In the genomic region with DNA sequence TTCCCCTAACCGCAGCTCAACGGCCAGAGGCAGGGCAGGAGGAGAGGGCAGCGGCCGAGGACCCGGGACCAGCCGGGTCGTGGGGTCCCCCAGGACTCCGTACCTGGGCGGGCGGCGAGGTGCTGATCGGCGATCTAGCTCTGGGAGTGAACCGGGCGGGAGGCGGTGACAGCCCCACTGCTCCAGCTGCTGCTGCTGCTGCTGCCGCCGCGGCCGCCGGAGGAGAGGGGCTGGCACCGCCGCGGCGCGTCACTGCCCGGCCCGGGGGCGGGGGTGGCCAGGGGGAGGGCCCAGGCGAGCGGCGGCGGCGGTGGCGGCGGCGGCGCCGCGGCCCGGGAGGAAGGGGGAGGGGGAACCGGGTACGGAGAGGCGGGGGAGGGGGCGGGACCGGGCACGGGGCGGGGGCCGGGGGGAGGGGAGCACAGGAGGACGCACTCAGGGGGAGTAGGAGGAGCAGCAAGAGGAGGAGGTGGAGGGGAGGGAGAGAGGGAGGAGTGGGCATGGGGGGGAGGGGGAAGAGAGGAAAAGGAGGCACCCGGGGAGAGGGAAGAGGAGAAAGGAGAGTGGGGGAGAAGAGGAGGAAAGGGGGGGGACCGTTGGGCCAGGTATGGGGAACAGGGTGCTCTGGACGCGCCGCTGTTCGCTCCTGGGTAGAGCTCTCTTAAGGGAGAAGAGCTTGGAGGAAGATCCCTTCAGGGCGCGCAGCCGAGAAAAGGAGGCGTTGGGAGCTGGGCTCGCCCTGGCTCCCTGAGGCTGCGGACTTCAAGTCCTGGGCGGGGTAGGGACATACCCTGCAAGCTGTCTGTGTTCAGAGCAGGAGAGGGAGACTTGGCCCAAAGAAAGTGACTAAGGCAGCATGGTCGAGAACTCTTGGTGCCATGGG, we compare ENCODE assay signal across 8 mouse cellular contexts. TPM values are rescaled to one million over a fixed set of nuclear protein-coding genes. Genes with fewer than 3 reads are reported as not detected.
DNase-seq lines count a peak whose midpoint lies in the region; ATAC-seq and TF ChIP-seq lines count a peak whose summit lies in the region.

No protein-coding gene starts in this region.

- H3K4me2 ChIP-seq in liver, embryonic 12.5 days, result peak overlapping the region; percentile 99
- H3K4me2 ChIP-seq in myocyte (ENCODE audit: low read depth), result peak overlapping the region; percentile 100
- peak overlapping the region; percentile 97 for H3K4me2 ChIP-seq in stomach, embryonic 14.5 days (replicated peaks; ENCODE audit: low read depth, low read length)

- peak overlapping the region; percentile 91 for H3K9ac ChIP-seq in heart, adult 2 months (ENCODE audit: low read depth, low read length)
- peak overlapping the region; percentile 79 for H3K9ac ChIP-seq in liver, embryonic 12.5 days
- peak overlapping the region; percentile 81 for H3K9ac ChIP-seq in stomach, embryonic 14.5 days (replicated peaks; ENCODE audit: low read depth, low read length)

- H3K36me3 ChIP-seq in embryonic facial prominence, embryonic 10.5 days (replicated peaks), result no peaks in the 10 kb centered on the region
- H3K36me3 ChIP-seq in heart, adult 2 months (ENCODE audit: control insufficient read depth, insufficient read depth, low read length), result no peaks in the 10 kb centered on the region
- no peaks in the 10 kb centered on the region for H3K36me3 ChIP-seq in kidney, adult 2 months (ENCODE audit: control insufficient read depth, insufficient read depth, low read length)
- H3K36me3 ChIP-seq in liver, embryonic 12.5 days, result no peaks in the 10 kb centered on the region; the same call in 1 of the 2 replicates
- no peaks in the 10 kb centered on the region for H3K36me3 ChIP-seq in myocyte (ENCODE audit: control insufficient read depth, insufficient read depth)
- H3K36me3 ChIP-seq in stomach, embryonic 14.5 days (ENCODE audit: control insufficient read depth, insufficient read depth, low read length), result no peaks in the 10 kb centered on the region

- peak overlapping the region; percentile 58 for H3ac ChIP-seq in myocyte (ENCODE audit: control insufficient read depth, insufficient read length)

- DNase-seq in layer of hippocampus, adult 11-12 months (ENCODE audit: low spot score), result peak; percentile 58
- no peak for DNase-seq in layer of hippocampus, adult 9-10 months (ENCODE audit: low spot score)
- DNase-seq in embryonic facial prominence, embryonic 10.5 days (ENCODE audit: low spot score), result peak; percentile 90
- DNase-seq in heart, adult 2 months, result peak; percentile 83 to 84
- DNase-seq in kidney, adult 2 months, result peak; percentile 80

- no peak for TF ChIP-seq CTCF in heart, adult 2 months (IDR thresholded peaks at IDR 0.05)
- TF ChIP-seq CTCF in kidney, adult 2 months (conservative IDR thresholded peaks at IDR 0.05; ENCODE audit: insufficient read depth, insufficient read length, low read depth, low read length), result no peak

- H3K9me3 ChIP-seq in embryonic facial prominence, embryonic 10.5 days, result no peaks in the 10 kb centered on the region
- H3K9me3 ChIP-seq in liver, embryonic 12.5 days (replicated peaks), result no peaks in the 10 kb centered on the region
- H3K9me3 ChIP-seq in stomach, embryonic 14.5 days (ENCODE audit: control insufficient read depth, low read depth, low read length), result no peaks in the 10 kb centered on the region

- H3K79me2 ChIP-seq in heart, adult 2 months (replicated peaks; ENCODE audit: control insufficient read depth, insufficient read depth, low read length), result no peaks in the 10 kb centered on the region; the same call in 1 of the 2 replicates
- H3K79me2 ChIP-seq in myocyte (ENCODE audit: control insufficient read depth, insufficient read depth), result no peaks in the 10 kb centered on the region

- 1% methylated on average over 46 of the region's 64 CpGs for WGBS in embryonic facial prominence, embryonic 10.5 days
- WGBS in heart, adult 2 months, result 1% methylated on average over 50 of the region's 64 CpGs
- WGBS in kidney, adult 2 months, result under 1% methylated on average over 43 of the region's 64 CpGs
- 0% methylated on average over 42 of the region's 64 CpGs for WGBS in liver, embryonic 12.5 days (ENCODE audit: insufficient replicate concordance)
- under 1% methylated on average over 45 of the region's 64 CpGs for whole genome bisulfite sequencing in stomach, embryonic 14.5 days

- peaks cover 73% of the 10 kb centered on the region for H3K4me1 ChIP-seq in embryonic facial prominence, embryonic 10.5 days
- H3K4me1 ChIP-seq in heart, adult 2 months (ENCODE audit: control insufficient read depth, insufficient read depth, low read length), result peaks cover 8% of the 10 kb centered on the region
- H3K4me1 ChIP-seq in kidney, adult 2 months (ENCODE audit: control insufficient read depth, insufficient read depth, low read length), result peaks cover 18% of the 10 kb centered on the region
- H3K4me1 ChIP-seq in liver, embryonic 12.5 days, result peaks cover 74% of the 10 kb centered on the region
- peaks cover 39% of the 10 kb centered on the region for H3K4me1 ChIP-seq in stomach, embryonic 14.5 days (ENCODE audit: control insufficient read depth, insufficient read depth, low read length)

- H3K27ac ChIP-seq in embryonic facial prominence, embryonic 10.5 days (replicated peaks), result peak overlapping the region; percentile 91
- peak overlapping the region; percentile 84 for H3K27ac ChIP-seq in heart, adult 2 months
- H3K27ac ChIP-seq in kidney, adult 2 months (ENCODE audit: insufficient read depth, low read depth, low read length), result peak overlapping the region; percentile 75
- peak overlapping the region; percentile 81 for H3K27ac ChIP-seq in liver, embryonic 12.5 days
- H3K27ac ChIP-seq in stomach, embryonic 14.5 days (ENCODE audit: low read length), result peak overlapping the region; percentile 98

- TF ChIP-seq EP300 in heart, adult 2 months (IDR thresholded peaks at IDR 0.05; ENCODE audit: insufficient read depth, low read depth, low read length), result no peak

- TF ChIP-seq POLR2A in heart, adult 2 months (IDR thresholded peaks at IDR 0.05; ENCODE audit: insufficient read depth, low read depth, low read length), result peak; percentile 32; the same call in 1 of the 2 replicates
- no peak for TF ChIP-seq POLR2A in kidney, adult 2 months (IDR thresholded peaks at IDR 0.05; ENCODE audit: low read depth, low read length)
- no peak for TF ChIP-seq POLR2A in myocyte (IDR thresholded peaks at IDR 0.05; ENCODE audit: insufficient read length, low read depth)

- intact Hi-C loops in heart, adult 2 months (cut with DNase I), result loop anchor here (1.0 to 5.0 kb wide), 4 partner anchors 18 to 282 kb away; partner anchors contain the start of genes Plagl2, Pofut1 and Tm9sf4

- H3K4me3 ChIP-seq in embryonic facial prominence, embryonic 10.5 days, result peak overlapping the region; percentile 98
- H3K4me3 ChIP-seq in heart, adult 2 months, result peak overlapping the region; percentile 84
- peak overlapping the region; percentile 94 for H3K4me3 ChIP-seq in kidney, adult 2 months (ENCODE audit: insufficient read depth, low read depth, low read length)
- H3K4me3 ChIP-seq in liver, embryonic 12.5 days, result peak overlapping the region; percentile 77
- peak overlapping the region; percentile 32 for H3K4me3 ChIP-seq in myocyte
- peak overlapping the region; percentile 66 for H3K4me3 ChIP-seq in stomach, embryonic 14.5 days (ENCODE audit: low read depth, low read length)

- H3K27me3 ChIP-seq in embryonic facial prominence, embryonic 10.5 days (replicated peaks; ENCODE audit: low read depth, poor library complexity, severe bottlenecking), result no peaks in the 10 kb centered on the region
- H3K27me3 ChIP-seq in heart, adult 2 months (ENCODE audit: control insufficient read depth, insufficient read depth, low read length), result no peaks in the 10 kb centered on the region
- no peaks in the 10 kb centered on the region for H3K27me3 ChIP-seq in kidney, adult 2 months (replicated peaks; ENCODE audit: control insufficient read depth, insufficient read depth, low read length)
- peaks cover 25% of the 10 kb centered on the region for H3K27me3 ChIP-seq in liver, embryonic 12.5 days (replicated peaks)
- H3K27me3 ChIP-seq in myocyte (ENCODE audit: control insufficient read depth, insufficient read depth, insufficient read length), result peaks cover 9% of the 10 kb centered on the region
- no peaks in the 10 kb centered on the region for H3K27me3 ChIP-seq in stomach, embryonic 14.5 days (ENCODE audit: control insufficient read depth, insufficient read depth, low read length)

- ATAC-seq in liver, embryonic 12.5 days, result peak; percentile 73
- peak; percentile 64 for ATAC-seq in stomach, embryonic 14.5 days (ENCODE audit: insufficient number of reproducible peaks, insufficient read depth, low FRiP score, low read depth)

TF ChIP-seq in myocyte, 11 proteins besides CTCF, POLR2A, EP300 and RAD21:
- TF ChIP-seq MYOD1 (IDR thresholded peaks at IDR 0.05; ENCODE audit: control insufficient read depth in 1 of 3, insufficient read length in 2 of 3, low read depth in 2 of 3) (peak in 2 of 3 experiments; percentile 10 to 65), TCF12 (IDR thresholded peaks at IDR 0.05; ENCODE audit: insufficient read depth, poor library complexity, severe bottlenecking) (no peak), REST (IDR thresholded peaks at IDR 0.05; ENCODE audit: insufficient read depth, insufficient read length) (no peak), SRF (IDR thresholded peaks at IDR 0.05; ENCODE audit: control insufficient read depth, insufficient read length, low read depth) (no peak), TCF3 (IDR thresholded peaks at IDR 0.05; ENCODE audit: insufficient read length, low read depth) (no peak), E2F4 (IDR thresholded peaks at IDR 0.05; ENCODE audit: insufficient read depth) (no peak), MYOG (IDR thresholded peaks at IDR 0.05; ENCODE audit: control insufficient read depth in 1 of 3, insufficient read depth in 1 of 3, insufficient read length in 2 of 3, low read depth in 2 of 3) (peak in 2 of 3 experiments; percentile 8 to 20), USF1 (IDR thresholded peaks at IDR 0.05; ENCODE audit: low read depth) (no peak), CEBPB (IDR thresholded peaks at IDR 0.05; ENCODE audit: insufficient read depth, poor library complexity, severe bottlenecking) (no peak), POLR2AphosphoS2 (IDR thresholded peaks at IDR 0.05; ENCODE audit: insufficient read length, low read depth) (no peak), MAX (IDR thresholded peaks at IDR 0.05; ENCODE audit: low read depth) (no peak)

RNA-seq across cellular contexts. Expression of gene 4930404H24Rik, which starts 48.1 kb away (rescaled TPM):
- not detected in 2 replicates for polyA plus RNA-seq in embryonic facial prominence, embryonic 10.5 days (2016; fragmentation: Nextera tagmentation; extraction: Ambion mirVana)
- total RNA-seq in heart, adult 2 months (2021), result not detected
- polyA plus RNA-seq in heart, adult 2 months (2012; rRNA removed), result not detected in 2 replicates
- not detected in 2 replicates for polyA plus RNA-seq in kidney, adult 2 months (2012; rRNA removed)
- polyA plus RNA-seq in liver, embryonic 12.5 days (2016; fragmentation: Nextera tagmentation; extraction: Ambion mirVana), result not detected in 2 replicates
- not detected for polyA plus RNA-seq in myocyte (2012; fragmentation: generic; extraction: Trizol)
- not detected in 2 replicates for polyA plus RNA-seq in stomach, embryonic 14.5 days (2014; fragmentation: Nextera tagmentation; extraction: Ambion mirVana)

Comparison
In these comparisons a context has a peak if more than half of its experiments do, and no peak if none do; other contexts are left out.
1. H3K4me3 ChIP-seq: peak in every context shown above with its lines; median percentile 98 in embryonic facial prominence, embryonic 10.5 days; 94 in kidney, adult 2 months; 84 in heart, adult 2 months; 77 in liver, embryonic 12.5 days; 66 in stomach, embryonic 14.5 days; 32 in myocyte.